Mouse (Mus musculus) stomach, postnatal 0 days (tissue): ENCODE measurements at regions not wholly inside any gene's neighbourhood (a gene's known extent, or its start where the extent isn't known, plus 50 kb on each side); places are given as distances from the start of the nearest gene placed in this dataset.
"Not testable (repeated sequence)": the region's sequence is repeated elsewhere in the genome, so short reads cannot be mapped to it uniquely, and the experiment has no call there.

Experiments used
- ATAC-seq: fragments of 200-750 bp; cut with Nextera tagmentation; 2 replicates; pipeline ENCODE4 v1.8.0; 2017; ENCODE audit not compliant: low FRiP score, low TSS enrichment
- DNase-seq: peaks from one replicate; pipeline ENCODE4 v3.0.0-alpha.2; 2016; ENCODE audit warnings: low spot score
- H3K27ac ChIP-seq: fragments of 300-500 bp; sonication (generic); replicated peaks from 2 replicates; pipeline ENCODE4 v1.5.1; 2014; ENCODE audit warnings: mild to moderate bottlenecking, control low read depth
- H3K27me3 ChIP-seq: fragments of 300-500 bp; sonication (generic); 2 replicates; pipeline ENCODE4 v1.6.1; 2014; ENCODE audit warnings: low read length; ENCODE audit not compliant: control insufficient read depth, insufficient read depth
- H3K36me3 ChIP-seq: fragments of 300-500 bp; sonication (generic); 2 replicates; pipeline ENCODE4 v1.6.1; 2014; ENCODE audit warnings: low read length, mixed read lengths; ENCODE audit not compliant: control insufficient read depth, insufficient read depth
- H3K4me1 ChIP-seq: fragments of 300-500 bp; sonication (generic); replicated peaks from 2 replicates; pipeline ENCODE4 v1.6.1; 2014; ENCODE audit warnings: antibody characterized with exemption; ENCODE audit not compliant: control insufficient read depth, insufficient read depth
- H3K4me2 ChIP-seq: fragments of 300-500 bp; sonication (generic); replicated peaks from 2 replicates; pipeline ENCODE4 v1.6.1; 2014; ENCODE audit warnings: low read depth, mild to moderate bottlenecking, control low read depth, moderate library complexity
- H3K4me3 ChIP-seq: fragments of 300-500 bp; sonication (generic); 2 replicates; pipeline ENCODE4 v1.5.1; 2014; ENCODE audit warnings: low read depth, low read length, control low read depth
- H3K9ac ChIP-seq: fragments of 300-500 bp; sonication (generic); 2 replicates; pipeline ENCODE4 v1.6.1; 2014; ENCODE audit warnings: mild to moderate bottlenecking, low read length, control low read depth, mixed read lengths
- H3K9me3 ChIP-seq: fragments of 300-500 bp; sonication (generic); 2 replicates; pipeline ENCODE4 v1.6.1; 2016; ENCODE audit warnings: low read length; ENCODE audit not compliant: control insufficient read depth
- CTCF ChIP-seq: IDR thresholded peaks from 2 replicates; pipeline ENCODE4 v1.5.1; 2016; ENCODE audit warnings: antibody characterized with exemption, low read depth, mild to moderate bottlenecking, moderate library complexity
- EP300 ChIP-seq: optimal IDR thresholded peaks from 2 replicates; pipeline ENCODE3; 2016; ENCODE audit warnings: antibody characterized with exemption
- WGBS: fragments of 180-500 bp; shearing (Covaris S2); extraction: QIAGEN DNeasy Blood & Tissue Kit; methylation state at CpG from one replicate; pipeline ENCODE4 v1.1.7; 2014; 5-methylcytosine and 5-hydroxymethylcytosine counted together

- no peak overlapping the region for H3K4me3 ChIP-seq
- WGBS = 70% methylated on average over 2 of the region's 2 CpGs
- ATAC-seq (no peak), DNase-seq (no peak)
- no peaks in the 10 kb centered on the region for H3K9me3 ChIP-seq
- H3K36me3 ChIP-seq = no peaks in the 10 kb centered on the region
- H3K4me1 ChIP-seq = no peaks in the 10 kb centered on the region
- H3K27me3 ChIP-seq = no peaks in the 10 kb centered on the region
- TF ChIP-seq CTCF (0 out of 2 replicates have a peak, but pooled peaks have one; percentile 14), EP300 (no peak)
- no peak overlapping the region for H3K27ac ChIP-seq
- no peak overlapping the region for H3K9ac ChIP-seq
- no peak overlapping the region for H3K4me2 ChIP-seq
Observed at GRCm38 (mm10) chr1:17978086-17978485, 167.6 kb downstream of the Crisp4 start.

GRCm38 (mm10) chr1:17956881-17957280 is 188.8 kb downstream of the Crisp4 start:
- not testable (repeated sequence) for H3K9me3 ChIP-seq

DNA sequence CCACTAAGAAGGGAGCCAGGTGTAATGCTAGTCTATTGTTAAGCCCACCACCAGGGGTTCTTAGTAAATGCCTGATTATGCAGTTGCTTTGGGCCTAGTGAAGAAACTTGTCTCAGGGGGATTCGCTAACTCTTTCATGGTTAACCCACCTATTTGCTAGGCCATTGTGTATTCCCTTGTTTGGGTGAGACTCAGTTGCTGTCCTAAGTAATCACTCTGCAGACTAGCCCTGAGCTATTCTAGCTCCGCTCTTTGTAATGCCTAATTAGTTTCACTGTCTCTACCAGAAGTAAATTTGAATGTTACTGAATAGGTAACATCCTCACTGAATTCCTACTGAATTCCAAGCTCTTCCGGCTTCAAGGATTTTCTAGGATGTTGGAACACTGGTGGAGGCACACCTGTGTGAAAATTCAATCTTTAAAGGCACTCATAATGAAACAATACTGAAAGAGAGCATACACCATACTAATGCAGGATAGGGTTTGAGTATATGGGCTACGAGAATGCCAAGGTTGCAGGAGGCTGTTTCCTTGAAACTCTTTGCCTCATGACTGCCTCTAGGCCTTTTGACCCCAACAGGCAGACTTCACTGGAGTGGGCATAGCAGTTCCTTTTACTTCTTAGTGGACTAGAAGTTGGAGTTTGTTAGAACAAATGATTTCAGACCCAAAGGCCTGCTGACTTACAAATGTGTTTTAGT is 213.4 kb downstream of the Crisp4 start:
- H3K9ac ChIP-seq, DNase-seq, H3K4me3 ChIP-seq, ATAC-seq, H3K36me3 ChIP-seq, H3K27ac ChIP-seq, H3K4me2 ChIP-seq, H3K27me3 ChIP-seq, H3K9me3 ChIP-seq, H3K4me1 ChIP-seq: not testable (repeated sequence)
- 83% methylated on average over 4 of the region's 4 CpGs for WGBS

More at GRCm38 (mm10) chr1:17956881-17957280, 188.8 kb downstream of the Crisp4 start:
- H3K4me1 ChIP-seq, DNase-seq, H3K4me3 ChIP-seq, H3K27me3 ChIP-seq, H3K9ac ChIP-seq, H3K27ac ChIP-seq, H3K4me2 ChIP-seq, ATAC-seq, H3K36me3 ChIP-seq: not testable (repeated sequence)
- WGBS = 92% methylated on average over 11 of the region's 21 CpGs
